Mouse (Mus musculus) heart, embryonic 11.5 days (tissue): ENCODE data around the gene Slc29a1. TPM values are rescaled to one million over a fixed set of nuclear protein-coding genes. Genes with fewer than 3 reads are reported as not detected.

Experiments
- ATAC-seq: fragments of 200-750 bp; cut with Nextera tagmentation; replicated peaks from 2 replicates; pipeline ENCODE4 v1.8.0; 2017; ENCODE audit warnings: moderate library complexity; ENCODE audit not compliant: insufficient number of reproducible peaks, low FRiP score, low TSS enrichment
- H3K27ac ChIP-seq: fragments of 300-500 bp; sonication (generic); 2 replicates; pipeline ENCODE4 v1.5.1; 2014; ENCODE audit warnings: mild to moderate bottlenecking, low read depth, low read length
- H3K27me3 ChIP-seq: fragments of 300-500 bp; sonication (generic); 2 replicates; pipeline ENCODE4 v1.6.1; 2014; ENCODE audit warnings: mild to moderate bottlenecking, low read length, mixed read lengths; ENCODE audit not compliant: control insufficient read depth, insufficient read depth
- H3K36me3 ChIP-seq: fragments of 300-500 bp; sonication (generic); 2 replicates; pipeline ENCODE4 v1.6.1; 2014; ENCODE audit warnings: mild to moderate bottlenecking, low read length, moderate library complexity, mixed read lengths; ENCODE audit not compliant: control insufficient read depth, insufficient read depth
- H3K4me1 ChIP-seq: fragments of 300-500 bp; sonication (generic); 2 replicates; pipeline ENCODE4 v1.6.1; 2014; ENCODE audit warnings: low read length; ENCODE audit not compliant: control insufficient read depth, insufficient read depth
- H3K4me2 ChIP-seq: fragments of 300-500 bp; sonication (generic); 2 replicates; pipeline ENCODE4 v1.6.1; 2014; ENCODE audit warnings: mild to moderate bottlenecking, moderate library complexity
- H3K4me3 ChIP-seq: fragments of 300-500 bp; sonication (generic); 2 replicates; pipeline ENCODE4 v1.5.1; 2014; ENCODE audit warnings: low read depth, low read length
- H3K9ac ChIP-seq: fragments of 300-500 bp; sonication (generic); 2 replicates; pipeline ENCODE4 v1.6.1; 2014; ENCODE audit warnings: mild to moderate bottlenecking, low read depth, low read length, moderate library complexity
- H3K9me3 ChIP-seq: fragments of 300-500 bp; sonication (generic); replicated peaks from 2 replicates; pipeline ENCODE4 v1.6.1; 2016; ENCODE audit warnings: low read length; ENCODE audit not compliant: control insufficient read depth
- WGBS: fragments of 180-500 bp; shearing (Covaris S2); extraction: QIAGEN DNeasy Blood & Tissue Kit; methylation state at CpG from one replicate; pipeline ENCODE4 v1.1.7; 2014; ENCODE audit not compliant: insufficient replicate concordance; 5-methylcytosine and 5-hydroxymethylcytosine counted together
- polyA plus RNA-seq: library from polyadenylated mRNA; unstranded; fragments of >200 nt; fragmentation: Nextera tagmentation; extraction: Ambion mirVana; gene quantifications from 2 replicates; pipeline ENCODE4 v1.2.1, GENCODE M21; 2014

Gene Slc29a1
- polyA plus RNA-seq, 1 experiment from 2014 or later = 61.2 TPM

DNA sequence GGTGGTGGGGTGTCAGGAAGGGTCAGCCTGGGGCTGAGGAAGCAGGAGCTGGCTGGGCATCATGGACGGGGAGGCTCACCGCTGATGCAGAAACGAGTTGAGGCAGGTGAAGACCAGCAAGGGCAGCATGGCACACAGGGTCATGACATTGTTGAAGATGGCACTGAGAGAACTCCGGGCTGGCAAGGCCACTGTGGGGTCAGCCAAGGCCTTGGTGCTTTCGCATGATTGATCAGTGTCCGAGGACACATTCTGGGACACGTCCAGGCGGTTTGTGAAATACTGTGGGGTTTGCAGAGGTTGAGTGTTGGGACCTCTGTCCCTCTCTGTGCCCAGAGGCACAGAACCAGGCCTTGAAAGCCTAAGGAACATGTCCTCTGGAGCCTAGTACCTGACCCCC, 9.6 kb downstream of the Slc29a1 start:
- peaks cover 51% of the 10 kb centered on the region for H3K4me1 ChIP-seq
- H3K27ac ChIP-seq = no peak overlapping the region
- no peak for ATAC-seq
- no peak overlapping the region for H3K4me2 ChIP-seq
- H3K36me3 ChIP-seq = 0 out of 2 replicates have a peak, but pooled peaks cover 5% of the 10 kb centered on the region
- no peak overlapping the region for H3K4me3 ChIP-seq
- H3K27me3 ChIP-seq = peaks cover 6% of the 10 kb centered on the region
- no peak overlapping the region for H3K9ac ChIP-seq
- H3K9me3 ChIP-seq = no peaks in the 10 kb centered on the region
- WGBS = 86% methylated on average over 8 of the region's 8 CpGs

DNA sequence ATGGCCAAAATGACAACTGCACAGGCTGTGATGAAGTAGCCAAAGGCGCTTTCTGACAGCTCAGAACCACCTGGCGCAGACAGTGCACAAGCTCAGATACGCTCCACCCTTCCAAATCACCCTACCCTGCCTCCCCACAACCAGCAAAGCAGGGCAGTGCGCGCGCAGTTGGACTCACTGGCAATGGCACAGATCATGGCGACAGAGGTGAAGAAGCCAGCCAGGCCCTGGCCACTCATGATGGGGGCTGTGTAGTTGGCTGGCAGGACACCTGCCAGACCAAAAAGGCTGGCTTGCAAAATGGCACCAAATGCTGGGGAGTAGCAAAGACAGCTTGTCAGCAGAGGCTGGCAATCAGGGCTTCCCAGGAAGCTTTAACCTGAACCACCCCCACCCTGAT, 10.2 kb downstream of the Slc29a1 start:
- Histone ChIP-seq H3K36me3 (0 out of 2 replicates have a peak, but pooled peaks cover 5% of the 10 kb centered on the region), H3K4me3 (no peak overlapping the region), H3K4me2 (no peak overlapping the region), H3K27ac (no peak overlapping the region), H3K9me3 (no peaks in the 10 kb centered on the region), H3K9ac (no peak overlapping the region), H3K4me1 (peaks cover 51% of the 10 kb centered on the region), H3K27me3 (peaks cover 2% of the 10 kb centered on the region)
- 98% methylated on average over 7 of the region's 7 CpGs for WGBS
- ATAC-seq = no peak

DNA sequence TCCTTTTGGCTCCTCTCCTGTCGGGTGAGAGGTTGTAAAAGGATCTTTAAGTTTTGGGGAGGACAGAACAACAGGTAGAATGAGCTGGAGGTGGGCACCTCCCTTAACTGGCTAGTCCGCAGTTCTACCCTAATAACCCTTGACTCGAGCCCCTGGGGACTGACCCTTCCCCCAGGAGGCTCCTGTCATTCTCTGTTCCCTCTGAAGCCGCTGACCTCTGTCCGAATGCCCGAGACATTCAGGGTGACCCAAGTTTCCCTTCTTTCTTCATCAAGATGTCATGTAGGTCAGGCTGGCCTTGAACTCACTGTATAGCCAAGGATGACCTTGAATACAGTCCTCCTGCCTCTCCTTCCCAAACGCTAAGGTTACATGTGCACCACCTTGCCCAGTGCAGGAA, 11.0 kb downstream of the Slc29a1 start:
- Histone ChIP-seq H3K4me3 (no peak overlapping the region), H3K36me3 (0 out of 2 replicates have a peak, but pooled peaks cover 5% of the 10 kb centered on the region), H3K27me3 (no peaks in the 10 kb centered on the region), H3K4me2 (no peak overlapping the region), H3K27ac (no peak overlapping the region), H3K4me1 (peaks cover 50% of the 10 kb centered on the region), H3K9me3 (no peaks in the 10 kb centered on the region), H3K9ac (no peak overlapping the region)
- WGBS = 91% methylated on average over 7 of the region's 7 CpGs
- no peak for ATAC-seq

DNA sequence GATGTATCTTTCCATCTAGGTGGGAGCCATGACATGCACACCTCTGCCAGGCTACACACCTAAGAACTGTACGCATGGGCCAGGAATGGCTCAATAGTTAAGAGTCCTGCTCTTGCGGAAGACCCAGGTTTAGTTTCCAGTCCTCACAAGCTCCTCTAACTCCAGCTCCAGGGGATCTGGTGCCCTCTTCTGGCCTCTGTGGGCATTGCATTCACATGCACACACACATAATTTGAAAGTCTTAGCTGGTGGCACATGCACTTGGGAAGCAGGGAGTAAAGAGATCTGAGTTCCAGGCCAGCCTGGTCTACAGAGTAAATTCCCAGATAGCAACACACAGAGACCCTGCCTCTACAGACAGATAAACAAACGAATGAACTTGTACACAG, 13.0 kb downstream of the Slc29a1 start:
- no peak for ATAC-seq
- 93% methylated on average over 3 of the region's 3 CpGs for WGBS
- no peak overlapping the region for H3K27ac ChIP-seq

DNA sequence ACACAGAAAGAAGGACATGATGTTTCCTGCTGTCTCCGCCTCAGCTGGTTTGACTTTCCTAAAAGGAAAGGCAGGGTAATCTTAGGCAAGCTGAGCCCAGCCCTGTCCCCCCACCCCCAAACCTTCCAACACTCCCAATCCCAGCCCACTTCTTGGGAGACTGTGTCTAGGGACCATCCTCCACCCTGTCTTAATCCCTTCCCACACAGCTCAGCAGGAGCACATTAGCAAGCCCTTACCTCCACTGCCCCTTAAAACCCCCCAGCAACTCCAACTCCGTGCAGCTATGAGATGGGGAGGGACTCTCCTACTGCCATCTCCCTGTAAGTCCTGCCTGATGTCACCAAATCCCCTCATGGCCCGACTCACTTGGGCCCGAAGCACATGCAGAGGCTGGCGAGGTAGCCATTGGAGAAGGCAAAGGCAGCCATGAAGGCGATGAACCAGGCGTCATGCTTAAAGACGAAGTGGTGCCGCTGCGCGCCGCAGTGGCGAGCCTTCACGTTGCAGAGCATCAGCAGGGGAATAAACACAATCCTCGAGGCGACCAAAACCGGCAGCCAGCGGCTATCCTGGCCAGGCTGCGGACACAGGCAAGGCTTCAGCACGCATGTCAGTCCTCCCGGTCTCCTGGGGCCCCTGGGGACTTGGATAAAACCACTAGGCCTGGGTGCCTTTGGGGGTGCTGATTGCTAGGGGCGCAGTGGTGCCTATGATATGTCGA, 13.5 kb downstream of the Slc29a1 start:
- H3K27ac ChIP-seq = peak overlapping the region; percentile 91
- no peaks in the 10 kb centered on the region for H3K9me3 ChIP-seq
- peaks cover 37% of the 10 kb centered on the region for H3K4me1 ChIP-seq
- WGBS = 56% methylated on average over 23 of the region's 23 CpGs
- 0 out of 2 replicates have a peak, but pooled peaks cover 5% of the 10 kb centered on the region for H3K36me3 ChIP-seq
- H3K27me3 ChIP-seq = no peaks in the 10 kb centered on the region
- H3K4me2 ChIP-seq = peak overlapping the region; percentile 27
- no peak overlapping the region for H3K4me3 ChIP-seq
- ATAC-seq = no peak
- peak overlapping the region; percentile 34; the same call in 1 of the 2 replicates for H3K9ac ChIP-seq

More for the DNA sequence above, 13.0 kb downstream of the Slc29a1 start:
- H3K9me3 ChIP-seq = no peaks in the 10 kb centered on the region
- 0 out of 2 replicates have a peak, but pooled peaks cover 5% of the 10 kb centered on the region for H3K36me3 ChIP-seq
- H3K4me1 ChIP-seq = peaks cover 34% of the 10 kb centered on the region
- H3K4me2 ChIP-seq = no peak overlapping the region
- no peaks in the 10 kb centered on the region for H3K27me3 ChIP-seq
- H3K4me3 ChIP-seq = no peak overlapping the region
- no peak overlapping the region for H3K9ac ChIP-seq

DNA sequence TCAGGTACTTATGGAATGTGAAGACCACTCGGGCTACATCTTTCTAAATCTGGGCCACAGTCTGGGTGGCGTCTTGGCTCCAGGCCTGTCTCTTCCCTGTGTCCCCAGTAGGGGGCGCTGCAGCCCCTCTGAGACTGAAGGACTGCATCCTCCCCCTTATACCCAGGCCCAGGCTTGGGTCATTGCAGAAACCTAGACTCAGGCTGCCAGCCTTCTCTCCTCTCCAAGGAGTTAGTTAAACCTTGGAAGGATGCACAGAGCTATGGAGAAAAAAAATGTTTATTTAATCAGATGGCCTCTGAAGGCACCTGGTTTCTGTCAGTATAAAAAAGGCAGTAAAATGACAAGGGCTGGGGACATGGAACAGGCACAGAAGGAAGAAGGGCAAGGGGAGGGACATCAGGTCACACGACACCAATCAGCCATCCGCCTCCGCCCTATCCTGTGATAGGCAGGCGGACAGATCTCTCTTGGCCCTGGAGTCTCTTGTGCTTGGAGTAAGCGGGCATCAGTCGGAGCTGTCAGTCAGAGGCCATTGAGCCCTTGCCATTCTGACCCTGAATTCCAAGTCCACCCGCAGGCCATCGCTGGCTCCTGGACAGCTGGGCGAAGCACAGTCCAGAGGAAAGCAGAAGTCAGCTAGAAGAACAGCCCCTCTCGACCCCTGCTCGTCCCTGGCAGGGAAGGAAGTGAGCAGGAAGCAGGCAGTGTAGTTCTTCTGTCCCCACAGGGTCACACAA, 14.3 kb downstream of the Slc29a1 start:
- WGBS = 10% methylated on average over 14 of the region's 14 CpGs
- H3K27ac ChIP-seq = peak overlapping the region; percentile 91
- no peaks in the 10 kb centered on the region for H3K27me3 ChIP-seq
- 0 out of 2 replicates have a peak overlapping the region, but pooled peaks have one; percentile 2 for H3K4me3 ChIP-seq
- H3K9ac ChIP-seq = peak overlapping the region; percentile 60
- ATAC-seq = peak; percentile 55
- no peaks in the 10 kb centered on the region for H3K9me3 ChIP-seq
- peaks cover 38% of the 10 kb centered on the region for H3K4me1 ChIP-seq
- H3K36me3 ChIP-seq = 0 out of 2 replicates have a peak, but pooled peaks cover 5% of the 10 kb centered on the region
- H3K4me2 ChIP-seq = peak overlapping the region; percentile 45

DNA sequence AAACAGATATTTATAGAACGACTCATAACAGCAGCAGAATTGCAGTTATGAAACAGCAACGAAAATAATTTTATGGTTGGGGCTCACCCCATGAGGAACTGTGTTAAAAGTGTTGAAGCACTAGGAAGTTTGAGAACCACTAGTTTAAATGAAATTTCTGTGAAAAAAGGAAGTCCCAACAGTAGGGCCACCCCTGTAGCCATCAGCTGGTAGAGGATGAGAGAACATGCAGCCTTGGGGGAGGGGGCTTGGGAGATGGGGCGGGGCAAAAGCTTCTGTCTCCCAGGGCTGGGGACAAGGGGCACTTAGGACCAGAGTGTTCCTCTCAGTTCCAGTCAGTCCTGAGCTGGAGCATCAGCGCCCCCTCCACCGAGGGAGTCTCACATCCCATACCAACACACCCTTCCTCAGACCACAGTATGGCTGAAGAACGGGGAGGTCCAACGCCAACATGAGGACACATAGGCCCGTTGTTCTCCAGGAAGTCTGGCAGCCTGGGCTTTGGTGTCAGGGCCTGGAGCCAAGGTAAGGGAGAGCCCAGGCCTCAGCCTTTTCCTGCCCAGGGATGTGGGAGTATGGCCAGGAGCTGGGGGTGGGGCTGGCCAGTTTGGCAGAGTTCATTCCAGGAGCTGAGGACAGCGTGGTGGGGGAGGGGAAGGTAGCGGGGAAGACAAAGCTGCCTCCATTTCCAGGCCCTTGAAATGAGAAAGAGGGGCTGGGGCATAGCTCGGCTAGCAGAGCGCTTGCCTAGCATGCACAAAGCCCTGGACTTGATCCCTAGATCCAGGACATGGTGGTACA, 15.1 kb downstream of the Slc29a1 start:
- Histone ChIP-seq H3K9ac (peak overlapping the region; percentile 60), H3K4me2 (peak overlapping the region; percentile 45), H3K4me3 (no peak overlapping the region), H3K9me3 (no peaks in the 10 kb centered on the region), H3K4me1 (peaks cover 38% of the 10 kb centered on the region), H3K27ac (peak overlapping the region; percentile 91), H3K36me3 (0 out of 2 replicates have a peak, but pooled peaks cover 5% of the 10 kb centered on the region), H3K27me3 (no peaks in the 10 kb centered on the region)
- ATAC-seq = peak; percentile 49
- WGBS = 29% methylated on average over 12 of the region's 12 CpGs

DNA sequence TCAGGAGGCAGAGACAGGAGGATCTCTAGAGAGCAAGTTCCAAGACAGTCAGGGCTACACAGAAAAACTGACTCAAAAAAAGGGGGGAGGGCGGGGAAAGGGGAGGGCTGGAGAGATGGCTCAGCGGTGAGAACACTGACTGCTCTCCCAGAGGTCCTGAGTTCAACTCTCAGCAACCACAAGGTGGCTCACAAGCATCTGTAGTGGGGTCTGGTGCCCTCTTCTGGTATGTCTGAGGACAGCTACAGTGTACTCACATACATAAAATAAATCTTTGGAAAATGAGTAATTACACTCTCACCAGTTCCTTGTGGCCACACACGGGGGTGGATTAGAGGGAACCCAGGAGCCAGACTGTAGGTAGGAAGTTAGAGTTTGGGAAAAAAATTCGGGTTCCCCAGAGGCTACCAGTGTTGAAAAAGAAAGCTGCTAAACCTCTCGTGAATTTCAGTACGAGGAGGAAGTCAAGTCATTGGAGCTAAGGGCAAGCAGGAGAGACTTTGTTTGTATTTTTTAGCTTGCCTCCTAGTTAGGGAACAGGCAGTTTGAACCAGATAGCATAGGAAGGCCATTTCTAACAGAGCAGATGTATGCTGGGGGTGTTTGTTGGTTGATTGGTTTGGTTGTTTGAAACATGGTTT, 16.6 kb downstream of the Slc29a1 start:
- no peak overlapping the region for H3K4me3 ChIP-seq
- no peaks in the 10 kb centered on the region for H3K9me3 ChIP-seq
- H3K9ac ChIP-seq = no peak overlapping the region
- ATAC-seq = no peak
- 69% methylated on average over 6 of the region's 6 CpGs for WGBS
- H3K36me3 ChIP-seq = 0 out of 2 replicates have a peak, but pooled peaks cover 2% of the 10 kb centered on the region
- H3K4me1 ChIP-seq = peaks cover 42% of the 10 kb centered on the region
- H3K27ac ChIP-seq = no peak overlapping the region
- no peak overlapping the region for H3K4me2 ChIP-seq
- H3K27me3 ChIP-seq = no peaks in the 10 kb centered on the region
